Mouse (Mus musculus) small intestine, adult 2 months (tissue): ENCODE measurements around the gene Ilvbl.

ENCODE experiments used
- CTCF ChIP-seq: fragments of 200-500 bp; IDR thresholded peaks from 2 replicates; pipeline ENCODE4 v1.5.1; 2012; ENCODE audit warnings: low read depth, mild to moderate bottlenecking, control low read depth, inconsistent platforms, low read length, moderate library complexity, mixed read lengths; ENCODE audit not compliant: insufficient replicate concordance, insufficient read length; ENCODE audit errors: extremely low read depth
- POLR2A ChIP-seq: fragments of 200-500 bp; IDR thresholded peaks from 2 replicates; pipeline ENCODE4 v1.6.1; 2012; ENCODE audit warnings: low read depth, mild to moderate bottlenecking, control low read depth, inconsistent platforms, low read length, moderate library complexity

- TF ChIP-seq CTCF (no peak), POLR2A (no peak)
These were observed 4.1 kb downstream of the Ilvbl start for GRCm38 (mm10) chr10:78578204-78578603.
